Mouse (Mus musculus) inflammation-experienced regulatory T-cells, adult 6 months (primary cell): ENCODE data around the gene Ppef1. TPM values are rescaled to one million over a fixed set of nuclear protein-coding genes. Genes with fewer than 3 reads are reported as not detected.
"Not testable (repeated sequence)": the region's sequence is repeated elsewhere in the genome, so short reads cannot be mapped to it uniquely, and the experiment has no call there.

Experiments
- ATAC-seq: one replicate; pipeline ENCODE4 v1.8.0; 2017
- polyA plus RNA-seq, 3 experiments: library from polyadenylated mRNA; unstranded; fragments of 100-300 nt; shearing (Covaris generic); gene quantifications; one replicate each; pipeline ENCODE4 v1.2.1; 2017

The Ppef1 gene
- not detected for polyA plus RNA-seq

DNA sequence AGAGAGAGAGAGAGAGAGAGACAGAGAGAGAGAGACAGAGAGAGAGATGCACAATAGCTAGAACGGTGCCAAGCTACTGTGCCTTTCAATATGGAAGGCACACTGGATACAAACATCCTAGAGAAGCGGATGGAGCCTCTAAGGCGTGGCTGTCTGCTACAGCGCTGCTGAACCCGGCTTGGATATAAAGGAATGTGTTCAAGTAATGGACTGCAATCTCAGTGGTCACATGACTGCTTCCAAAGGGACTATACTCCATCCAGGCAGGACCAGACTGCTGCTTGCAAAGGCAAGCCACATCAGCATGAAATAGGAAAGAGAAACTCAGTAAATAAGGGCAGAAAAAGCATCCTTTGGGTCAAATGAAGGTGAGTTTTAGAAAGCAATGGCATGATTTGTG lies at the start of gene Ppef1:
Gene Ppef1 (minus strand): TSS at position 116 of the 400 bp plus-strand sequence.
- ATAC-seq, result no peak

GRCm38 (mm10) chrX:160782276-160782675 lies 46.7 kb upstream of the Ppef1 start:
- no peak for ATAC-seq

- no peak for ATAC-seq
Measured at GRCm38 (mm10) chrX:160773033-160773432, 37.5 kb upstream of the Ppef1 start.

DNA sequence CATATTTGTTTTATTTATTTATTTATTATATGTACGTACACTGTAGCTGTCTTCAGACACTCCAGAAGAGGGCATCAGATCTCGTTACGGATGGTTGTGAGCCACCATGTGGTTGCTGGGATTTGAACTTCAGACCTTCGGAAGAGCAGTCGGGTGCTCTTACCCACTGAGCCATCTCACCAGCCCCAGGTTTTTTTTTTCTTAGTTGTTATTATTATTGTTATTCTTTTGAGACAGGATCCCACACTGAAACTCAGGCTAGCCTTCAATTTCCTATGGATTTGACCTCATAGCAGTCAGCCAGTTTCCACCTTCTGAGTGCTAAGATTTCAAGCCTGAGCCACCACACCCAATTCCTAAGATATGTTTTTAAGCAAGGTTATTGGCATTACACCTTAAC lies 34.1 kb upstream of the Ppef1 start:
- ATAC-seq, result not testable (repeated sequence)

DNA sequence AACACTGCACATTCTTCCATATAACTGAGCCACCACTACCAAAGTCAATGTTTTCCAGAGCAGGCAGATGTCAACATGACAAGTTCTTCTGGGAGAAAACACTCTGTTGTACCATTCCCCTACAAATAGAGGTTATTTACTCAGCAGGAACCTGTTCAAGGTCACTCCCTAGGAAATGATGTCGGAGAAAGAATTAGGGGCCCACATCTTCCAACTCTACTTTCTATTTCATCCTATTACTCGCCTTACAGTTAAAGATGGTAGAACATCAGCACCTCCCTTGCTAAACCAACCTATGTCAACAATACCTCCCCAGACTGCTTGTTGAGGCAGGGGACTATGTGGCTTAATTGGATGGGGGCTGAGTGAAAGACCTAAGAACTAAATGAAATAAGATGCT lies 32.1 kb upstream of the Ppef1 start, which contains the start of gene Rs1:
Gene Rs1 (plus strand): TSS at position 301 of the 400 bp plus-strand sequence.
- ATAC-seq, result no peak

DNA sequence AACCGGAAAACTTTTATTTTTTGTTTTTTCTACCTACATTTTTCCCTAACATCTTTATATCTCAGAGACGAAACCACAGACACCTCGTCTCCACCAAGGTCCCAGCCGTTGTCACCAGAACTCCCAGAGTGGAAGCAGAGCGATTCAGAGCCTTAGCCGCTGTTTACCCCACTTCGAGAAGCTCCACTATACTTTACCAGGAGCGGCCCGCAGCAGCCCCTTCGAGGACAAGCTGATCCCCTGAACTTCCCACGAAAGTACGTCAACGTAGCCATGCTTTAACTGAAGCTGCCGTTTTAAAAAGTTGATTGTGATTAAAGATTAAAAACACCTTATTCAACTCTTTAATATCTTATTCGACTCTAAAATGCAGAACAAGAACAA lies 30.7 kb upstream of the Ppef1 start:
- ATAC-seq, result peak; percentile 61

- peak; percentile 93 for ATAC-seq
Measured at GRCm38 (mm10) chrX:160765389-160766232, 30.0 kb upstream of the Ppef1 start.

- no peak for ATAC-seq
Measured at GRCm38 (mm10) chrX:160750808-160751207, 15.2 kb upstream of the Ppef1 start.

GRCm38 (mm10) chrX:160748653-160749052 lies 13.1 kb upstream of the Ppef1 start:
- ATAC-seq, result no peak

DNA sequence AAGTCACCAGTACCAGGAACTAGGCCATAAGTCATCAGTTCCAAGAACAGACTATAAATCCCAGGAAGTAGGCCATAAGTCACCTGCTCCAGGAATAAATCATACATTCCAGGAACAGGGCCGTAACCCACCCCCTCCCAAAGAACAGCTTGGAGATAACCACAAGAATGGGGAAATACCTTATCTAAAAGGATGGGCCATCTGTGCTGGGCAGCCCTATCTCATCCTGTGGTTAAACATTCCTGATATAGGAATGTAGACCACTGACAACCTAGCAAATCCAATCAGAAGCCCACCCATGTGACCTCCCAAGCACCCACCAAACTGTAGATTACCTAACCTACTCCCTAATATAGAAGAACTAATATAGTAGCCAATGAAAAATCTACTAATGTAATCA lies 9.8 kb upstream of the Ppef1 start:
- no peak for ATAC-seq

DNA sequence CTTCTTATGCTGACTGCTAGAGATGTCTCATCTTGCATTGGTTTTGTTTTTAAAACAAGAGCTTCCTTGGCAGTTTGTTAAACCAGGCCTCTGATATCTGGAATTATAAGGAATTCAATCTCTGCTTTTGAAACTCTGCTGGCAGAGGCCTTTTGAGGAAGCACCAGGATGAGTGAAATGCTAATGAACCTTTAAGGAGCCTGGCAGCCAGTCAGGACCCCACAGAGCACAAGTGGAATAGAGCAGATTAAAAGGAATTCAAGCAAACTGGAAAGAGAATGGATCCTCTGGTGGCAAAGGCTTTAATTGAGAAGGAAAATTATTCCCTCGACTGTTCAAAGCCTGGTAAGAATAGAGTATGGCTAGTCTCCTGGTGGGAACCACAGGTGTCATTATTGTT lies 36.4 kb downstream of the Ppef1 start:
- no peak for ATAC-seq

- no peak for ATAC-seq
Measured at GRCm38 (mm10) chrX:160691559-160691958, 44.0 kb downstream of the Ppef1 start.

DNA sequence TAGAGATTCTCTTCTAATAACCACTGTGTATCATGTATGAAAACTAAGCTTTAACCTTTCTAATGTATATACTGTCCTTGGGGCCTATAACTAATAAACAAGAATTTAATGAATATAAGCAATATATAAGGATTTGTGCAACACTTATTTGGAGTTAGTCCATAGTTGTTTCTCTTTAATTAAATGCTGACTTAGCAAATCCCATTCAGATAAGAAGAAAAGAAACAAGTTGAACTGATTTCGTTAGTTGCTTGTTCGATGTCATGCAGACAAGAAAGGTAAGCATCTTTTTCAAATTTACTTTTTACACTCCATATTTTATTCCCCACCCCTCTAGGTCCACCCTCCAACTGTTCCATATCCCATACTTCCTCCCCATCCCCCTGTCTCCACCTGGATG lies 45.5 kb downstream of the Ppef1 start:
- ATAC-seq, result no peak

- ATAC-seq, result no peak
Measured at GRCm38 (mm10) chrX:160669992-160670391, 65.6 kb downstream of the Ppef1 start.

- no peak for ATAC-seq
Measured at GRCm38 (mm10) chrX:160610882-160611644, 124.5 kb downstream of the Ppef1 start.

- ATAC-seq, result no peak
Measured at GRCm38 (mm10) chrX:160610482-160610881, 125.1 kb downstream of the Ppef1 start.

- ATAC-seq, result no peak
Measured at GRCm38 (mm10) chrX:160609849-160610248, 125.7 kb downstream of the Ppef1 start.

DNA sequence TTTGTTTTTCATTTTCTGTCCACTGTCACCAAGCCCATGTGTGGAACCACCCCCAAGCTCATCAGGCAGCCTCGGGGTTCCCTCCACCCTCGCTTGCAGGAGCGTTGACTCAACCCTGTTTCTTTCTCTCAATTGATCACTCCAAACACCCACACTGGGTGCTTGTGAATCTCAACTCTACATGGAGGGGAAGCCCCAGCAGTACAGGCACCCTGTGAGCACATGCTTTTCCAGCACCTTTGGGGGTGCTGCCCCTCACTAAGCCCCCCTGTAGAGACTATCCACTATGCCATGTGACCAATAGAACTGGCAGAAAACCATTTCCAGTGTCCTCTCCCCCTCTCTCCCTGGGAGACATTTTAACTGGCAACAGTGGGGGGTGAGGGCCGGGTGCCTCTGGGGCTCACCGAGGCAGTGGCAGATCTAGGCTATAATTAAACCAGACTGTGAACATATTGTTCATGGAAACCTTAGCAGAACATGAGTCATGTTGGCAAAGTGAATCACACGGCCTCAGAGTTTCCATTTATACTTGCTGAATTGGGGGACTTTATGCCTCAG lies 131.5 kb downstream of the Ppef1 start:
- peak; percentile 77 for ATAC-seq

- ATAC-seq, result no peak
Measured at GRCm38 (mm10) chrX:160603316-160603715, 132.2 kb downstream of the Ppef1 start.

DNA sequence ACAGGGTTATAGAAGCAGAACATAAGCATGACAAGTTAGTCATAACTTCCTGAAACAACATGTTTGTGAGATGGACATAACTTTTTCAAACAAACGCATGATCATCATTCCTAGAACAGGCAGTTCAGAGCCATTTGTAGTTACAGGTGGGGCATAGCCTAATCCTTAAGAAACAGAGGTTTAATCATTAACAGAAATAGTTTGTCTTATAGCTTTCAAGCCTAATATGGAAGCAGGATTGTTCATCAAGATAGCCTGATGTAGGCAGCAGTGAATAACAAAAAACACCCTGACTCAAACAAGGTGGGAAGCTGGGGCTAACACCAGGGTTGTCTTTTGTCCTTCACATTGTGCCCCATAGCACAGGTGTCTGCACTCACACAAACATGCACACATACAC lies 132.8 kb downstream of the Ppef1 start:
- no peak for ATAC-seq

DNA sequence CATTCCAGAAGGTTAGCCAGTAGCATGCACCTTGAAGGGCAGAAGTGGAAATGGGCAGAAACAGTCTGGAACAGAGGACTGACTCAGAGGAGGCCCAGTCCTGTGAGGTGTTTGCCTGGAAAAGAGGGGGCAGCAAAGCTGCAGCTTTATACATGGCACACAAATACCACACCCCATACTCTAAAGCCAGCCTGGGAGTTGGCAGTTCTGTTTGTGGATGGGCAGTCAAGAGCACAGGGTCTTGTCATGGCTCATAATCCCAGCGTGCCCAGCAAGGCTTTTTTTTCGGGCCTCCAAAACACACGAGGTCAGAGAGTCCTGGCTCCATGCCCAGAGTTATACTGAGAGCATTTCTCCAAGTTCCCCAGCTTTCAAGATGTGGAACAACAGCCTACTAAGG lies 134.5 kb downstream of the Ppef1 start:
- no peak for ATAC-seq

DNA sequence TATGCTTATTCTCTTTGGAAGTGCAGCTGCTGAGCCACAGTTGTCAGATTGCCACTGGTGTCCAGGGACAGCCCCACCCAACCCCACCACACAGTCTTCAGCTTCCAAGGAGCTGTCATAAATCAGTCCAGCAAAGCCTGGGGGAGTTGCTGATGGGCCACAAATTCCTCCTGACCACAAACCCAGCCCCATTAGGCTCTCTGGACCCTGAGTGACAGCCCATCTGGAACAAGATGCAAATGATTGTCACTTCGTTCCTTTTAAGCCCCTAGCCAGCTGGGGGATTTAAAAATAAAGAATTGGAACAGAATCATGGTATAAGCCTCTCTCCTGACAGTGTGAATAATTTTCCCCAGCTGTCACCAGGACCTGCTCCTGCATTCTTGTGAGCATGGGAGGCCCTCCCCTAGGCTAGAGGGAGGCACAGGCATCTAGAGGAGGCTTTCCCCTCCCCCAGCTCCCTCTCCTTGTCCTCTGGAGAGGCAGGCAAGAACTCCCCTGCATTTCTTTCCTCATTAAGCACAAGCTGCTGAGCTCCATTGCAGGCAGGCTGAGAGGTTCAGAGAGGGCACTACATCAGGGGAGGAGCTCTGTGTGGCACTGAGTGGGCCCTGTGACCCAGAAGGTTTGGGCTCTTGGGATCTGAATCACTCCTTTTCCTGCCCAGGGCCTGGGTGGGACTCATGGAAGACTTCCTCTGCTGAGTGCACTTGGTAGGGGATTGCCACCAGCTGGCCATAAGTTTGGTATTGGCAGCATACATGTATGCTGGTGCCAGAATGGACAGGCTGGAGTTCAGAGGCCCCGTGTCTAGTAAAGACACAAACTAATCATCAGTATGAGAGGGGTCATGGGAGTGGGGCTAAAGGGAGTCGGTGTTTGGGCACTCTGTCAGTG lies 136.8 kb downstream of the Ppef1 start:
- no peak for ATAC-seq
